Mouse (Mus musculus): ENCODE measurements around the gene Milr1. TPM values are rescaled to one million over a fixed set of nuclear protein-coding genes. Genes with fewer than 3 reads are reported as not detected.

Milr1 gene
- total and polyA plus RNA-seq, 2 experiments from 2014 or later: 0.56 TPM; not detected in 1

- Histone ChIP-seq H3K27ac (no peak overlapping the region), H3K4me2 (ENCODE audit: low read depth, low read length) (no peak overlapping the region), H3K27me3 (ENCODE audit: insufficient read depth, low read length) (no peaks in the 10 kb centered on the region), H3K4me1 (ENCODE audit: insufficient read depth, low read length) (no peaks in the 10 kb centered on the region), H3K4me3 (ENCODE audit: low read length) (no peak overlapping the region), H3K9ac (replicated peaks; ENCODE audit: low read length) (no peak overlapping the region), H3K9me3 (ENCODE audit: low read length) (no peaks in the 10 kb centered on the region), H3K36me3 (ENCODE audit: insufficient read depth, low read length) (peaks cover 49% of the 10 kb centered on the region)
- TF ChIP-seq CTCF (IDR thresholded peaks at IDR 0.05; ENCODE audit: low read depth): peak; percentile 76
- ATAC-seq: no peak
- WGBS: 97% methylated on average over 9 of the region's 9 CpGs
- DNase-seq (ENCODE audit: low spot score): peak; percentile 45
These were observed 19.4 kb downstream of the Milr1 start for GRCm38 (mm10) chr11:106770195-106770974.

DNA sequence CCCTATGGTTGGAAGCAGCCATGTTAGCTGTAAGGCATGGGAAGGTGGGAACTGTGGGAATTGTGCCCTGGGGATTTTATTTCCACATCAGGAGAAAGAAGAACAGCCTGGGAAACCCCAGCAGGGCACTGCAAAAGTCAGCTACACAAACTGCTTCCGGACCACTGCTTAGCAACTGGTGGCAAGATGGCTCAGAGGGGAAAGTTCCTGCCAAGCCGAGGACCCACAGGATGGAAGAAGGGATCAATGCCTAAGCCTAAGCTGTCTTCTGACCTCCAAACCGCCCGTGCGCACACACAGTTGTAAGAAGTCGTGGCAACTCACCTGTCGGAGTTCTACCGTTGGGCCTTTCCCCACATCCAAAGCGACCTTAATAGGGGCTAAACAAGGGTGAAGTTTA lies 22.0 kb downstream of the Milr1 start:
- H3K9ac ChIP-seq (replicated peaks; ENCODE audit: low read length): no peak overlapping the region
- H3K4me2 ChIP-seq (ENCODE audit: low read depth, low read length): no peak overlapping the region
- no peak overlapping the region for H3K4me3 ChIP-seq (ENCODE audit: low read length)
- 86% methylated on average over 9 of the region's 9 CpGs for WGBS
- H3K36me3 ChIP-seq (ENCODE audit: insufficient read depth, low read length): peaks cover 51% of the 10 kb centered on the region
- H3K27ac ChIP-seq: no peak overlapping the region
- DNase-seq (ENCODE audit: low spot score) (no peak), ATAC-seq (no peak)
- no peak for TF ChIP-seq CTCF (IDR thresholded peaks at IDR 0.05; ENCODE audit: low read depth)
- H3K9me3 ChIP-seq (ENCODE audit: low read length): no peaks in the 10 kb centered on the region
- H3K27me3 ChIP-seq (ENCODE audit: insufficient read depth, low read length): no peaks in the 10 kb centered on the region
- H3K4me1 ChIP-seq (ENCODE audit: insufficient read depth, low read length): no peaks in the 10 kb centered on the region

DNA sequence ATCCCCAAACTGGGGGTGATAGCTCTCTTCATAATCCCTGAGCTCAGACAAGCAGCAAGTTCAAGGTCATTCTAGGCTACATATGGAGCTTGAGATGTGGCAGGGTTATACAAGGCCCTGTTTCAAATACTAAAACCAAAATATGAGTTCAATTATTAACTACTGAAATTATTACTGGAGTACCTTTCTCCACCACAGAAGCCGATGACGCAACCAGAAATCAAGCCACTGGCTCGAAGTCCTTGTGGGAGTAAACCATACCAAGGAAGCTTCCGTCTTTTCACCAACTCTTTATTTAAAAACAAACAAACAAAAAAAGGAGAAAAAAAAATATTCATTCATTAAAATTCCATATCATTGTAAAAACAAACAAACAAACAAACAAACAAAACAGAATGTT lies 25.9 kb downstream of the Milr1 start:
- TF ChIP-seq CTCF (IDR thresholded peaks at IDR 0.05; ENCODE audit: low read depth): no peak
- H3K9ac ChIP-seq (replicated peaks; ENCODE audit: low read length): no peak overlapping the region
- whole genome bisulfite sequencing: 94% methylated on average over 4 of the region's 4 CpGs
- H3K4me2 ChIP-seq (ENCODE audit: low read depth, low read length): no peak overlapping the region
- H3K27me3 ChIP-seq (ENCODE audit: insufficient read depth, low read length): no peaks in the 10 kb centered on the region
- no peak overlapping the region for H3K4me3 ChIP-seq (ENCODE audit: low read length)
- no peaks in the 10 kb centered on the region for H3K9me3 ChIP-seq (ENCODE audit: low read length)
- 0 out of 2 replicates have a peak, but pooled peaks cover 2% of the 10 kb centered on the region for H3K4me1 ChIP-seq (ENCODE audit: insufficient read depth, low read length)
- DNase-seq (ENCODE audit: low spot score) (no peak), ATAC-seq (no peak)
- no peak overlapping the region for H3K27ac ChIP-seq
- peaks cover 36% of the 10 kb centered on the region for H3K36me3 ChIP-seq (ENCODE audit: insufficient read depth, low read length)

DNA sequence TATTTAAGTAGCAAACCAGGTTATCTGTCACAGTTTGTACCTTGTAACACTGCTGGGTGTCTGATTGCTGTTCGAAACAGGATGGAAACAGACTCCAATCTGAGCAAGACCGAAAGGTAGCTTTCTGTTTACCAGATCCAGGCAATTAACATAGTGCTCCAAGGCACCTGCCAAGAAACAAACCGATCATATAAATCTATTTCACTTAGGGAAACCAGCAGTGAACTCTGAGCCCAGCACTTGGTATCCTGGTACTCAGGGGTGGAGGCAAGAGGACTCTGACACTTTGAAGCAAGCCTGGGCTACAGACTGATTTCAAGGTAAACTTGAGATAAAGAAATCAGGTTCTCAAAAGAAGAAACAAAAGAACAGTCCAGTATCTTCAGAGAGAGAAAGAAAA lies 26.4 kb downstream of the Milr1 start:
- Histone ChIP-seq H3K4me3 (ENCODE audit: low read length) (no peak overlapping the region), H3K9me3 (ENCODE audit: low read length) (no peaks in the 10 kb centered on the region), H3K9ac (replicated peaks; ENCODE audit: low read length) (no peak overlapping the region), H3K4me2 (ENCODE audit: low read depth, low read length) (no peak overlapping the region), H3K27me3 (ENCODE audit: insufficient read depth, low read length) (no peaks in the 10 kb centered on the region), H3K4me1 (ENCODE audit: insufficient read depth, low read length) (0 out of 2 replicates have a peak, but pooled peaks cover 2% of the 10 kb centered on the region), H3K36me3 (ENCODE audit: insufficient read depth, low read length) (peaks cover 36% of the 10 kb centered on the region), H3K27ac (no peak overlapping the region)
- TF ChIP-seq CTCF (IDR thresholded peaks at IDR 0.05; ENCODE audit: low read depth): no peak
- ATAC-seq (no peak), DNase-seq (ENCODE audit: low spot score) (no peak)
- WGBS: 88% methylated on average over 3 of the region's 3 CpGs

GRCm38 (mm10) chr11:106778132-106778531 lies 27.1 kb downstream of the Milr1 start:
- H3K9me3 ChIP-seq (ENCODE audit: low read length): no peaks in the 10 kb centered on the region
- ATAC-seq (no peak), DNase-seq (ENCODE audit: low spot score) (no peak)
- peak overlapping the region; percentile 92; the same call in 1 of the 2 replicates for H3K4me2 ChIP-seq (ENCODE audit: low read depth, low read length)
- 0 out of 2 replicates have a peak, but pooled peaks cover 2% of the 10 kb centered on the region for H3K4me1 ChIP-seq (ENCODE audit: insufficient read depth, low read length)
- peaks cover 37% of the 10 kb centered on the region for H3K36me3 ChIP-seq (ENCODE audit: insufficient read depth, low read length)
- no peak for TF ChIP-seq CTCF (IDR thresholded peaks at IDR 0.05; ENCODE audit: low read depth)
- H3K9ac ChIP-seq (replicated peaks; ENCODE audit: low read length): no peak overlapping the region
- no peak overlapping the region for H3K27ac ChIP-seq
- H3K4me3 ChIP-seq (ENCODE audit: low read length): no peak overlapping the region
- H3K27me3 ChIP-seq (ENCODE audit: insufficient read depth, low read length): no peaks in the 10 kb centered on the region
- WGBS: 90% methylated on average over 7 of the region's 7 CpGs

DNA sequence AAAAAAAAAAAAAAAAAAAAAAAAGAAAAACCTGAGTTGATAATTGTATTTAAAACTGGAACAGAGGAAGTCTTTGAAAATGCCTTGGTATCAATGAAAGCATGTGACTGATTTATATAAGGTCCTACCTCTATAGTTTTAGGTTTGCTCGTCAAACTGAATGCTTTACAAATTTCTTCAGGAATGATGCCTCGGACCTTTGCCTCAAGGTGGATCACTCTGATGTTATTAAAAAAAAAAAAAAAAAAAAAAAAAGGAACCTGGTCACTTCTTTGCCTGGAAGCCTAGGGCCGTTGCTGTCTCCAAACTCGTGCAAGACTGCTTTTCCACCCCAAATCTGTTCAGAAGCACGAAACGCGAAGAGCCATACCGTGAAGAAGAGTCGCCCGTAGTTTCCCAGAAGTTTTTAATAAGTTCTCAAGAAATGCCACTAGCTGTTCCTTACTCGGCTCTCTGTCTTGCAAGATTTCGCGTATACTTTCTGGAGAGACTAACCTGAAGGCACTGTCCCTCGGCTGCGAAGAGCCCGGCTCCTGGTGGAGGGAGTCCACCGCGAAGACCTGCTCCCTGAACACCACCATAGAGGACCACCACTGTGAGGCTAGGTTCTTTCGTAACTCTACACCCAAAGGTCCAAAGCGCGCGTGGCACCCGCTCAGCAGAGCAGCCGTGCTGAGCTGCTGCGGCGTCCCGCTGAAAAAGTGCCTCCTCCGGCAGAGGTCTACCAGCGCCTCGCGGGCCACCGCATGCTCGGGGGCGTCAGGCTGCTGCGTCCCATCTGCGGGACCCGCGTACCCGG lies 27.8 kb downstream of the Milr1 start:
- WGBS: 3% methylated on average over 39 of the region's 39 CpGs
- H3K4me1 ChIP-seq (ENCODE audit: insufficient read depth, low read length): 0 out of 2 replicates have a peak, but pooled peaks cover 2% of the 10 kb centered on the region
- ATAC-seq (peak; percentile 87), DNase-seq (ENCODE audit: low spot score) (no peak)
- H3K27ac ChIP-seq: peak overlapping the region; percentile 88
- H3K36me3 ChIP-seq (ENCODE audit: insufficient read depth, low read length): peaks cover 37% of the 10 kb centered on the region
- H3K4me3 ChIP-seq (ENCODE audit: low read length): peak overlapping the region; percentile 72
- H3K9me3 ChIP-seq (ENCODE audit: low read length): no peaks in the 10 kb centered on the region
- no peak for TF ChIP-seq CTCF (IDR thresholded peaks at IDR 0.05; ENCODE audit: low read depth)
- H3K27me3 ChIP-seq (ENCODE audit: insufficient read depth, low read length): no peaks in the 10 kb centered on the region
- H3K9ac ChIP-seq (replicated peaks; ENCODE audit: low read length): peak overlapping the region; percentile 76
- peak overlapping the region; percentile 92 for H3K4me2 ChIP-seq (ENCODE audit: low read depth, low read length)
